Mouse (Mus musculus): ENCODE results near the gene Panx3.

Panx3 gene

DNA sequence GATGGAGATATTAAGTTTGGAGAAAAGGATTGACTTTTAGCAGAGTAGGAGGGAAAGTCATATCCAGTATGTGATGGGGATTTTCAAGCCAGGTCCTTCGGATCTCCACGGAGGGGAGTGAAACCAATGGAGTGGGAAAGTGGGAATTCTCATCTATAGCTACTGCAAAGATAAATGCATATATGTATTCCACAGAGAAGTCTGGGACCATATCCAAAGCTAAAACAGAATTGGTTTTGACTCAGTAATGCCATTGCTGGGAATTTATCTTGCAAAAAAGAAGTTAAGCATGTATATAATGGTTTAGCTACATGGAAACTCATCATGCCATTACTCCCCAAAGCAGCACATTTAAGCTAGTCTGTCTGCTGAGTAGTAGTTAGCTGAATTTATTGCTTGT, 36.7 kb downstream of the Panx3 start:
- no peak for DNase-seq (ENCODE audit: low read depth)

DNA sequence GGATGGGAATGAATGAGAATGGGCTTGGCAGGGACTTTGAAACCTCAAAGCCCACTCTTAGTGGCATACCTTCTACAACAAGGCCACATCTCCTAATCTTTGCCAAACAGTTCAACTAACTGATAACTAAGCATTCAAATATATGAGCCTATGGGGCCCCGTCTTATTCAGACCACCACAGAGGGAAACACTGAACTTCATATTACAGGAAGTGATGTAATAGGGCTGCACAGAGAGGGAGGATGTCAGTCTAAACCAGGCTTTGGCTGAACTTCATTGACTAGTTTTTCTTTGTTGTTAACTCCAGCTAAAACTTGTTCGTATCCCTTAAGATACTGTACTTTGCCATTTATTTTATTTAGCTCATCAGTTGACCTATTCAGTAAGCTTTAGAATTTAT, 39.1 kb downstream of the Panx3 start:
- no peak for DNase-seq (ENCODE audit: low read depth)

DNA sequence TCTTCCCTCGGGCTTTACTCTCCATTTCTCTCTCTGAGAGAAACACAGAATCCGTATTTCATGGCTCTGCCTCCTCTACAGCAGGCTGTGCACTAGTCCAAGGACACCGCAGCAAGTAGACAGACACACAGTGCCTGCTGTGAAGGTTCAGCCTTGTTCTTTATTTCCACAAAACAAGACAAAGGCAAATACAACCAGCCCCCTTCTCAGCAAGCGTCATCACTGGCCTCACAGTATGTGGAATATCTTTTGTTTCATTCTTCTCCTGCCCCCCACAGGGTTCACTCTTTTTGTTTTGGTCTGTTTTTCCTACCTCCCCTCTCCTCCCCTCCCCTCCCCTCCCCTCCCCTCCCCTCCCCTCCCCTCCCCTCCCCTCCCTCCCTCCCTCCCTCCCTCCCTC, 40.5 kb downstream of the Panx3 start:
- DNase-seq (ENCODE audit: low read depth) = no peak

DNA sequence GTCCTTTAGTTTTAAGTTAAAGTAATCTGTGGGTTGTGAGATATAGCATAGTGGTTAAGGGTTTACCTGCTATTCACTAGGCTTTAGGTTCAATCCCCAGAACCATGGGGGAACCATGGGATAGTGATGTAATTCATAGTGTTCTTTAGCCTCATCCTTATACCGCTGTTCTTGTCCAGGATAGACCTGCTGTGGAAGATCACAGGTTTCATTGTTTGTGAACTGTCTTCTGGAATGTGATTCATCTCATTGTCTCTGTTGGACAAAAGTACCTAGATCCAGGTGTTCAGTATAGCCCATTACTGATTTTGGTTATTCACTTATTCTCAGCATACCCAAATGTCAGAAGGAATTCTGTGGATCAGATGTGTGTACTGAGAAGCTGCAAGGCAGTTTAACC, 41.8 kb downstream of the Panx3 start:
- no peak for DNase-seq (ENCODE audit: low read depth)

DNA sequence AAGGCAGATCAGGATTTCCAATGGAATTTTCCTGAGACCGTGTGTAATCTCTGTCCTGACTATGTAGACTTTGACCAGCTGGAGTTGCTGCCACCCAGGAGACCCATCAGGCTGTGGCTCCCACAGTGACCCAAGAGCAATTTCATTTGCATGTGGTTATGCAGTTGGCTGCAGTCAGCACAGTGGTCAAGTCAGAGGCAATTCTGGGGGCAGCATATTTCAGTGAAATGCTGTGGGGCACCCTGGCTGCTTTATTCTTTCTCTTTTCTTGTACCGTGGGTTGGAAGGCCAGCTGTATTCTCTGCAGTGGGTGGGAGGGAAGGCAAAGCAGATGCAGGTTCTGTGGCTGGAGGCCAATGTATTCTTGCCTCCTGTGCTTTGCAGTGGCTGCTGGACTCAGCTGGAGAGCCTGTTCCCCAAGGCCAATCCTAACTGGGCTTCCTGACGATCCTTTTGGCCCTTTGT, 42.9 kb downstream of the Panx3 start:
- no peak for DNase-seq (ENCODE audit: low read depth)

DNA sequence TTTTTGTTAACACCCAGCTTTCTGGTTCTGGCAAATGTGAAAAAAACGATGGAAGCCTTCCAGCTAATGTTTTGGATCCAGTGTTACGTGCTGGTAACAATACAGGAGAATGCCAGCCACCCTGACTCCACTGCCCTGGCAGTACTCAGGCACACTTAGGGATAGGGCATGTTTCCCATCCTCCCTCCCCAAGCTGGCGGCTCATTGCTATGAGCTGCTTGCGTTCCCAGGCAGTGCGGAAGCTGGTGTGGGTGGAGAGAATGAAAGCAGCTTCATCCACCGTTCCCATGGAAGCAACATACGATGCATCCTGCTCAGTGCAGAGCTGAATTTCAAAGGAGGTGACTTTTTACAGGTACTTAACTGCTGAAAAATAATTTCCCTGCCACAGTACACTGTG, 43.4 kb downstream of the Panx3 start:
- DNase-seq (ENCODE audit: low read depth) = no peak

DNA sequence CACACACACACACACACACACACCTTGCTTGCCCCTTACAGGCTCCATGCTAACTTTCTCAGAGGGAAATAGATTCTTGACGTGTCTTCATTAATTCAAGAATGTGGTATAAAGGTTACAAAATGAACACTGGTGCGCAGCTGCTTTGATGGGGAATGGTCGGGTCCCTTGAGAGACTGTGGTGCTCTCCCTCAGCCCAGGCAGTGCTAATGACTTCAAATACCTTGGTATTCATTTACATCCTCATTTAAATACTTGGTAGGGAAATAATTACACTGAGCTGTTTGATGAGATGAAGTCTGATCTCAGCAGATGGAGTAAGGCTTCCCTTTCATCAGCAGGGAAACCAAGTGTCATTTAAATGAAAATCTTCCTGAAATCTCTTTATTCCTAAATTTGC, 43.9 kb downstream of the Panx3 start:
- no peak for DNase-seq (ENCODE audit: low read depth)

DNA sequence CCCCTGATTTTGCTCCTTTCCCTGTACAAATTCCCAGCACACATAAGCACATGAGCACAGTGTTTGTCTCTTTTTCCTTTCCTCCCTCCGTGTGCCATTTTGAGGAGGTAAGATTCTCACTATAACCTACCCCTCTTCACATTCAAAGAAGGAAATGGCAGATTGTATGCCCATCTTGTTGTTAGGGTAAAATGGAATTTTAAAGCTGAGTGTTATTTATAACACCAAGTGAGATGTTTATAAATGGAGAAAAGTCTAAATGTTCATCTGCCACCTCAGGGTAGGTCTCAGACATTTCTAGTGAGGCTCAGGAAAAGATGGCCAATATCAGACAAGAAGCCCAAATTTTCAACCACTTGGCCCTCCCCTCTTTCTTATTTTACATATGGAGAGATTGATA, 44.5 kb downstream of the Panx3 start:
- no peak for DNase-seq (ENCODE audit: low read depth)

DNA sequence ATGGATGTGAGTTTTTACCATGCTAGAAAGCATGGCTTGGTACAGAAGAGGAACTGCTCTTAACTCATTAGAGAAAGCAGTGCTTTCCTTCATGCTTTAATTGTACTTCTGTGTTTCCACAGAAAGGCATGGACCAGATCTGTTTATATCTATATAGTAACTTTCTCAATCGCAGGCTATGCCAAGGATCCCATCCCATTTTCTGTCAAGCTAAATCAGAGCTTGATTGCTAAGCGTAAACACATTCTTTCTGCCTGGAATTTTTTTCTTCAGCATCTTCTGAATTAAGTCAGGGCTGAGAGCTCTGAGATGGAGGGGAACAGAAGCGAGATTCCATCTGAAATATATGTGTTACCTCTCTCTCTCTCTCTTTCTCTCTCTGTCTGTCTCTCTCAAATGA, 45.1 kb downstream of the Panx3 start:
- no peak for DNase-seq (ENCODE audit: low read depth)

DNA sequence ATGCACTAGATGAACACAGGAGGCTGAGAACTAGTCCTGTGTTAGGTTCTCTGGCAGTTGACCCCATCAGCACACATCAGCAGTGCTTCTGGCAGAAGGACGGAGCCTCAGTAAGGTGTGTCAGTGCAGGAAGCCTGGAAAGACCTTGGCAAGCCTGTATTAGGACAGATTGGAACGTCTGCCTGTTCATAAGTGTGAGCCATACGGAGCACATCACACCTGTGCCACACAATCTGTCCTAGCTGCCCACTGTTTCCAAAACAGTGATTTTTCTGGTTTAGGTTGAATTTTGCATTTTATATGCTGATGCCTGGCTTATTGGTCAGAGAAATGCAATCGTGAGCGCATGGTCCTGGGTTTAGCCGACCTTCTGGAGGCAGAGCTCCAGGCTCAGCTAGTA, 47.7 kb downstream of the Panx3 start:
- DNase-seq (ENCODE audit: low read depth) = no peak

DNA sequence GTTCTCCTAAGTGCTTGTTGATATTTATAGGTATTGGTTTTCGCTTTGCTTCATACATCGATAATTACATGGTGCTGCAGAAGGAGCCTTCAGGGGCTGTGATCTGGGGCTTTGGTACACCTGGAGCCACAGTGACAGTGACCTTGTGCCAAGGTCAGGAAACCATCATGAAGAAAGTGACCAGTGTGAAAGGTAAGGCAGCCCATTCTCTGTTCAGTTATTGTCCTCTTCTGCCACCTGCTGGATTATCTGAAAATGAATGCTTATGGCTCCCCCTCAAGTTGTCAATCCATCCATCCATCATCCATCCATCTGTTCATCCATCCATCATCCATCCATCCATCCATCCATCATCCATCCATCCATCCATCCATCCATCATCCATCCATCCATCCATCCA, 52.3 kb downstream of the Panx3 start:
- no peak for DNase-seq (ENCODE audit: low read depth)

DNA sequence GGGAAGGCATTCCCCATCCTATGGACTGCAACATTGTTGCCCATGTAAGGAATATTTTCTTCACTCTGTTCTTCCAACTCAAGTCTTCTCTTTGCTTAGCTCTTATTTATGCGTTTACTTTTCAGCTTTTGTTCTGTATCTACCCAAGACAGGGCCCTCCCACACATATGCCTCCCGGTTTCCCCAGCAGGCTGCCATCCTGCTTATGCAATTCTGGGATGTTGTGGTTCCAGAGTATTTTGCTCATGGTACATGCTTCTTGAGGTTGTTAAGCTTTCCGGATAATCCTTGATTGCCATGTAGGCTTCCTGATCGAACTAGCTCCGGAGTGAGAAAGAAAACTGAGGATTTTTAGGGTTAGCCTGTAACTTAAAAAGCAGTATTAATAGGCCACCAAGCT, 53.8 kb downstream of the Panx3 start:
- no peak for DNase-seq (ENCODE audit: low read depth)

DNA sequence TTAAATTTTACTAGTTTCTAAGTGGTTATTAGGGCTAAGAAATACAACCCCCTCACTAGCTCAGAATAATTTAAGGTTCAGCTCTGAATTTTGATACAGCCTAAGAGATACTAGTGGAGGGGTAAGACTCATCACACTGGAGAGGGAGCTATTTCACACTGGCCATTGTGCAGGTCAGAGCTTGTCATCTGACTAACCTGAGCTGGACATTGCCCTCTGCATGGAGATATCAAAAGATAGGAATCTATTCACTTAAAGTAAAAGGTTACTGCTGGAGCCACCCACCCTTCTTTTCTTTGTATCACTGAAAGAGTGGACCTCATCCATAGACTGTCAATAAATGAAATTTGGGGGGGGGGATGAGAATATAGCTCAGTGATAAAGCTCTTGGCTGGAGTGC, 54.7 kb downstream of the Panx3 start:
- DNase-seq (ENCODE audit: low read depth) = no peak

DNA sequence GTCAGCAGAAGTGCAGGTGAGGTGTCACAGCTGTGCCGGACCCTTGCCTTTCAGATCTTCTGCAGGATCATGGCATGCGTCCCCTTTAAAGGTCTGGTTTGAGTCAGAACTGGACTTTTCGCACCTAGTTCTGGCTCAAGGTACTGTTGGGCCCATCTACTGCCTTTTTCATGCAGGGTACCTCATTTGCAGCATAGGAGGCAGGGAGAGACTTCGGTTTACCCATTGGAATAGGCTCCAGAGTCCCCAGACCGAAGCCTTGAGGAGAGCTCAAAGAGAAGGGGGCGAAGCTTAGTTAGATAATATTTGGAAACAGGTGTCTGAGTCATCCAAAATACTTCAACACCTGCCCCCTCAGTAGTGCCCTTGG, 55.1 kb downstream of the Panx3 start:
- DNase-seq (ENCODE audit: low read depth) = no peak

DNA sequence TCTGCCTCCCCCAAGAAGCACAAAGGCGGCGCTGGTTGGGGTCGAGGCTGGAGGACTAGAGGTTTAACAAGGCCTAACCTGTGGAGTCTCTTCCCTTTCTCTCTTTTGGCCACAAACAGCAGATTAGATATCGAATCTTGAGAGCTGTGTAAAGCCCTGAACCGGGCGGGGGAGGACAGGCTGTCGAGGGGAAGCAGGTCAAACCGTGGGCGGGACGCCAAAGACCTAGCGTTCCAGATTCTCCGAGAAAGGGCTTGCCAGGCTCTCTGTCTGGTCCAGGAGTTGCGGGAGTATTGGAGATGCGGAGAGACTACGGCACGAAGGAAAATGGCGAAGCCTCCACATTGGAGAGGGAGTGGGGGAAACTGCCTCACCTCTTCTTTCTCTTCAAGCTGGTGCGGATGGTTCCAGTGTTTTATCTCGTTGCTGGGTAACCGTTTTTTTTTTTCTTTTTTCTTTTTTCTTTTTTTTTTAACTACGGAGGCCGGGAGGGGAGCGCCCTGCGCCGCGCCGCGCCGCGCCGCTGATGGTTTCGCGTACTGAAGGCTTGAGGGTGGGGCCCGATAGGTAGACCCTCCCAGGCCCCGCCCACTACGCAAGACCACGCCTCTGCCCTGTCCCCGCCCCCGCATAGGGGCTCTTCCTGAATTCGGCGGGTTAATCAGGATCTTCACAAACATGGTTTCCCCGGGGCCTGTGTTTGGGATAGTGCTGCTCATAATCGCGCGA, 55.7 kb downstream of the Panx3 start, which contains the start of gene Spa17:
Gene Spa17, minus strand, starts transcription at position 541 of the 729 bp plus-strand sequence.
- peak; percentile 81 for DNase-seq (ENCODE audit: low read depth)

All from c-Kit-positive CD71-positive TER-119-negative erythroid progenitor cells, embryonic 14.5 days (primary cell).